Mouse (Mus musculus) neural tube, embryonic 13.5 days (tissue): ENCODE measurements around the gene H3f3b. TPM values are rescaled to one million over a fixed set of nuclear protein-coding genes. Genes with fewer than 3 reads are reported as not detected.

ENCODE experiments used
- ATAC-seq: fragments of 200-750 bp; cut with Nextera tagmentation; 2 replicates; pipeline ENCODE4 v1.8.0; 2017; ENCODE audit warnings: low read depth, mild to moderate bottlenecking, moderate TSS enrichment, moderate library complexity
- H3K27ac ChIP-seq: fragments of 300-500 bp; sonication (generic); replicated peaks from 2 replicates; pipeline ENCODE4 v1.5.1; 2015; ENCODE audit warnings: moderate library complexity, mild to moderate bottlenecking, inconsistent platforms
- H3K27me3 ChIP-seq: fragments of 300-500 bp; sonication (generic); 2 replicates; pipeline ENCODE4 v1.6.1; 2015; ENCODE audit warnings: mild to moderate bottlenecking, inconsistent platforms
- H3K36me3 ChIP-seq: fragments of 300-500 bp; sonication (generic); 2 replicates; pipeline ENCODE4 v1.6.1; 2015; ENCODE audit warnings: mild to moderate bottlenecking, inconsistent platforms
- H3K4me1 ChIP-seq: fragments of 300-500 bp; sonication (generic); replicated peaks from 2 replicates; pipeline ENCODE4 v1.6.1; 2015; ENCODE audit warnings: inconsistent platforms
- H3K4me2 ChIP-seq: fragments of 300-500 bp; sonication (generic); 2 replicates; pipeline ENCODE4 v1.6.1; 2015; ENCODE audit warnings: inconsistent platforms, mild to moderate bottlenecking, moderate library complexity
- H3K4me3 ChIP-seq: fragments of 300-500 bp; sonication (generic); 2 replicates; pipeline ENCODE4 v1.5.1; 2015; ENCODE audit warnings: mild to moderate bottlenecking, inconsistent platforms
- H3K9ac ChIP-seq: fragments of 300-500 bp; sonication (generic); 2 replicates; pipeline ENCODE4 v1.6.1; 2015; ENCODE audit warnings: moderate library complexity, mild to moderate bottlenecking, inconsistent platforms
- H3K9me3 ChIP-seq: fragments of 300-500 bp; sonication (generic); 2 replicates; pipeline ENCODE4 v1.6.1; 2016; ENCODE audit warnings: inconsistent platforms
- WGBS: fragments of 180-500 bp; shearing (Covaris S2); methylation state at CpG from one replicate; pipeline ENCODE4 v1.1.7; 2015; 5-methylcytosine and 5-hydroxymethylcytosine counted together
- polyA plus RNA-seq: library from polyadenylated mRNA; unstranded; fragments of >200 nt; fragmentation: Nextera tagmentation; extraction: Ambion mirVana; gene quantifications from 2 replicates; pipeline ENCODE4 v1.2.1, GENCODE M21; 2015

The H3f3b gene
- polyA plus RNA-seq, 1 experiment from 2014 or later = 2,165 TPM

GRCm38 (mm10) chr11:116004840-116005700, 22.7 kb downstream of the H3f3b start:
- peaks cover 14% of the 10 kb centered on the region; the same call in 1 of the 2 replicates for H3K36me3 ChIP-seq
- H3K4me1 ChIP-seq = peaks cover 18% of the 10 kb centered on the region
- H3K4me3 ChIP-seq = peak overlapping the region; percentile 31
- WGBS = 6% methylated on average over 53 of the region's 54 CpGs
- ATAC-seq = peak; percentile 55
- peak overlapping the region; percentile 64 for H3K9ac ChIP-seq
- no peaks in the 10 kb centered on the region for H3K9me3 ChIP-seq
- peaks cover 3% of the 10 kb centered on the region; the same call in 1 of the 2 replicates for H3K27me3 ChIP-seq
- peak overlapping the region; percentile 59 for H3K4me2 ChIP-seq
- H3K27ac ChIP-seq = peak overlapping the region; percentile 28; the same call in 1 of the 2 replicates

DNA sequence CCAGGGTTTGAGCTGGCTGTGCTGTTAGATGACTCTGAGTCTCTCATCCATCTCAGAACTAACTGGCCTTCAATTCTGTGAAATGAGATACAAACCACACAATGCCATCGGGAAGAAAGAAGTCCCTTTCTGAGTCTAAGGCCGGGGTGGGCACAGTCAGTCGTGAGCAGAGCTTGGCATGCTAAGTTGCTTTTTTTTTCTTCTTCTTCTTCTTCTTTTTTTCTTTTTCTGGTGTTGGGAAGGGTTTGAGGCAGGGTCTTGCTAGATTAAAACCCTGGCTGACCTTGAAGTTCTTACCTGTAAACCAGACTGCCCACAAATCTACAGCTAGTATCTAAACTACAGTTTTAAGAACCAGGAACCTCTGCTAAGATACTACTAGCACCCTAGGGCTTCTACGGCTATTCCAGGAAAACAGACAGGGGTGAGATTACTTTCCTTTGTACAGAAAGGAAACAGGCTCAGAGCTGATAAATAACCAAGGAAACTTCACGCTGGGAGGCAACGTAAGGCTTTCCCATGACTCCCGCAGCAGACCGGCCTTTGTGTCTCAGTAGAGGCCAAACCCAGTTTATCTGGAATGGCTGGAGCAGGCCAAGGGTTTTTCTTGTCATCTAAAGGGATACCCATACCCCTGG, 23.5 kb downstream of the H3f3b start:
- Histone ChIP-seq H3K27me3 (peaks cover 7% of the 10 kb centered on the region), H3K9me3 (no peaks in the 10 kb centered on the region), H3K9ac (peak overlapping the region; percentile 64), H3K27ac (0 out of 2 replicates have a peak overlapping the region, but pooled peaks have one; percentile 23), H3K4me1 (peaks cover 23% of the 10 kb centered on the region), H3K4me3 (peak overlapping the region; percentile 31), H3K4me2 (peak overlapping the region; percentile 59), H3K36me3 (peaks cover 14% of the 10 kb centered on the region; the same call in 1 of the 2 replicates)
- no peak for ATAC-seq
- WGBS = 33% methylated on average over 8 of the region's 8 CpGs

- peaks cover 23% of the 10 kb centered on the region for H3K4me1 ChIP-seq
- H3K9ac ChIP-seq = no peak overlapping the region
- no peak for ATAC-seq
- H3K4me3 ChIP-seq = no peak overlapping the region
- H3K36me3 ChIP-seq = 0 out of 2 replicates have a peak, but pooled peaks cover 8% of the 10 kb centered on the region
- H3K4me2 ChIP-seq = no peak overlapping the region
- peaks cover 7% of the 10 kb centered on the region for H3K27me3 ChIP-seq
- WGBS = 88% methylated on average over 3 of the region's 3 CpGs
- no peak overlapping the region for H3K27ac ChIP-seq
- no peaks in the 10 kb centered on the region for H3K9me3 ChIP-seq
Observed at GRCm38 (mm10) chr11:116002894-116003293, 24.9 kb downstream of the H3f3b start.

- ATAC-seq = no peak
- no peak overlapping the region for H3K9ac ChIP-seq
- H3K4me3 ChIP-seq = no peak overlapping the region
- 72% methylated on average over 6 of the region's 6 CpGs for WGBS
- no peak overlapping the region for H3K27ac ChIP-seq
- peaks cover 23% of the 10 kb centered on the region for H3K4me1 ChIP-seq
- H3K4me2 ChIP-seq = no peak overlapping the region
- no peaks in the 10 kb centered on the region for H3K36me3 ChIP-seq
- no peaks in the 10 kb centered on the region for H3K9me3 ChIP-seq
- peaks cover 7% of the 10 kb centered on the region for H3K27me3 ChIP-seq
Observed at GRCm38 (mm10) chr11:116001725-116002124, 26.0 kb downstream of the H3f3b start.

DNA sequence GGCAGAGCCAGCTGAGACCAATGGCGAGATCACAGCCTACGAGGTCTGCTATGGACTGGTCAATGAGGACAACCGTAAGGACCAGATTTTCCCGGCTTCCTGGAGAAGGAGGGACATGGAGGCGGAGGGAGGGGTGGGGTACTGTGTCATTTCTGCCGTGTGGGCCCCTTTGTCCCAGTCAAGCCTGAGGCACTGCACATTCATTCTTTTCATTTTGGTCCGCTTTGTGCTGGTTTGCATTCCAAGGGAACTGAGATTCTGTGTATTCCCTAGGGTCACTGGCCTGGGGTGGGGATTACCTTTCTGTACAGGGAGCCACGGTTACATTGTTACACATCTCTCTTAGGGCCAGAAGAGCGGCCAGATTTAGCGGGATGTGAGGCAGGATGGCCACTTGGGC, 27.2 kb downstream of the H3f3b start:
- Histone ChIP-seq H3K27me3 (peaks cover 7% of the 10 kb centered on the region), H3K36me3 (no peaks in the 10 kb centered on the region), H3K4me3 (no peak overlapping the region), H3K4me2 (no peak overlapping the region), H3K4me1 (peaks cover 18% of the 10 kb centered on the region), H3K9me3 (no peaks in the 10 kb centered on the region), H3K27ac (no peak overlapping the region), H3K9ac (no peak overlapping the region)
- WGBS = 34% methylated on average over 10 of the region's 10 CpGs
- ATAC-seq = no peak

- no peak for ATAC-seq
- Histone ChIP-seq H3K4me1 (peaks cover 8% of the 10 kb centered on the region), H3K4me2 (peak overlapping the region; percentile 26; the same call in 1 of the 2 replicates), H3K9me3 (no peaks in the 10 kb centered on the region), H3K4me3 (no peak overlapping the region), H3K27me3 (peaks cover 7% of the 10 kb centered on the region), H3K9ac (peak overlapping the region; percentile 34; the same call in 1 of the 2 replicates), H3K36me3 (no peaks in the 10 kb centered on the region), H3K27ac (no peak overlapping the region)
- WGBS = 16% methylated on average over 14 of the region's 14 CpGs
Observed at GRCm38 (mm10) chr11:115999538-116000143, 28.1 kb downstream of the H3f3b start.

DNA sequence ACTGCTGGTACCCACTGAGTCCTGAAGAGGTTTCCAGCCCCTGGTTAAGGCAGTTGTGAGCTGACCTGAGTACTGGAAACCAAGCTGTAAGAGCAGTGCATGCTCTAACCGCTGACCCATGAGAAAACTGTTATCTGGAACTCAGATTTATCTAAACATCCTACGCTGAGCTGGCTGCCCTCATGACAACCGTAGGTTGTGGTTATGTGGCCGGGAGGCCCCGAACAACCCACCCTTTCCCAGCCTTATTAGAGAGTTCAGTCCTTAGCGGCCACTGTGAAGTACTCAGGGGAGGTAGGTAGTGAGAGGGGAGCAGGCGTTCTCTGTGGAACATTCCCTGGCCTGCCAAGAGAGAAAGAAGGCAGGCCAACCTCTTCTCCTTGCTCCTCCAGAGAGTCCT, 28.7 kb downstream of the H3f3b start:
- ATAC-seq = no peak
- peaks cover 5% of the 10 kb centered on the region for H3K4me1 ChIP-seq
- no peaks in the 10 kb centered on the region for H3K36me3 ChIP-seq
- H3K27ac ChIP-seq = no peak overlapping the region
- peaks cover 7% of the 10 kb centered on the region for H3K27me3 ChIP-seq
- 84% methylated on average over 7 of the region's 7 CpGs for WGBS
- no peaks in the 10 kb centered on the region for H3K9me3 ChIP-seq
- H3K9ac ChIP-seq = no peak overlapping the region
- H3K4me3 ChIP-seq = no peak overlapping the region
- H3K4me2 ChIP-seq = no peak overlapping the region

DNA sequence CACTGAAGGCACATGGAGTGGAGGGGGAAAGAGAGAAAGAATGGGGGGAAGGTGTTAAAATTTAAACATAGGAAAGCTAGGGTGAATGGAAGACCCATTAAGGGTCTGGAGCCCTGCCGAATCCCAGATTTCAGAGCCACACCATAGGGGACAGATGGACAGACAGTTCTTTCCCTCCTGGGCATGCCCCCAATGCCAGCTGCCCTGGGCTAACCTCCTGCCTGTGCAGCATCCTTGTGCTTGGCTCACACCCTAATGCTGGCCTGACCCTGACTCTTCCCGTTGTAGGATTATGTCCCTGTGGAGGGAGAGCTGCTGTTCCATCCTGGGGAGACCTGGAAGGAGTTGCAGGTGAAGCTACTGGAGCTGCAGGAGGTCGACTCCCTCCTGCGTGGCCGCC, 30.1 kb downstream of the H3f3b start:
- Histone ChIP-seq H3K36me3 (no peaks in the 10 kb centered on the region), H3K4me2 (no peak overlapping the region), H3K4me1 (peaks cover 5% of the 10 kb centered on the region), H3K27ac (no peak overlapping the region), H3K9ac (no peak overlapping the region), H3K4me3 (no peak overlapping the region), H3K9me3 (no peaks in the 10 kb centered on the region), H3K27me3 (peaks cover 11% of the 10 kb centered on the region)
- 76% methylated on average over 5 of the region's 5 CpGs for WGBS
- ATAC-seq = no peak

- Histone ChIP-seq H3K4me2 (no peak overlapping the region), H3K9me3 (no peaks in the 10 kb centered on the region), H3K27ac (no peak overlapping the region), H3K4me3 (no peak overlapping the region), H3K9ac (no peak overlapping the region), H3K36me3 (no peaks in the 10 kb centered on the region), H3K27me3 (peaks cover 11% of the 10 kb centered on the region), H3K4me1 (peaks cover 5% of the 10 kb centered on the region)
- 77% methylated on average over 4 of the region's 4 CpGs for WGBS
- ATAC-seq = no peak
Observed at GRCm38 (mm10) chr11:115997047-115997446, 30.7 kb downstream of the H3f3b start.

DNA sequence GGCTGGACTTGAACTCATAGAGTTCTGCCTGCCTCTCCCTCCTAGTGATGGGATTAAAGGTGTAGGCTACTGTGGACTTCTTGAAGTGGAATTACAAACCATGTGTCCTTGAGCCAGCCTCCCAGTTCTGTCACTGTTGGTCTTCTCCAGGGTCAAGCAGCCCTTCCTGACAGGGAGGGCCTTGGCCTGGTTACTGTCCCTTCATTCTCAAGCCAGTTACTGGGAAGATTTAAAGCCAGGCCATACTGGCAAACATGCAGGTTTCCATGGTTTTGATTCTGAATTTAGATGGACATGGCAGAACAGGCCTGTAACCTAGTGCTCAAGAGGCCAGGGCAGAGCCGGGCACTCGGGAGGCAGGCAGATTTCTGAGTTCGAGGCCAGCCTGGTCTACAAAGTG, 32.5 kb downstream of the H3f3b start:
- ATAC-seq = no peak
- no peak overlapping the region for H3K27ac ChIP-seq
- peaks cover 9% of the 10 kb centered on the region for H3K27me3 ChIP-seq
- H3K36me3 ChIP-seq = no peaks in the 10 kb centered on the region
- no peak overlapping the region for H3K4me2 ChIP-seq
- no peak overlapping the region for H3K9ac ChIP-seq
- 92% methylated on average over 3 of the region's 3 CpGs for WGBS
- no peak overlapping the region for H3K4me3 ChIP-seq
- peaks cover 5% of the 10 kb centered on the region for H3K4me1 ChIP-seq
- H3K9me3 ChIP-seq = no peaks in the 10 kb centered on the region

DNA sequence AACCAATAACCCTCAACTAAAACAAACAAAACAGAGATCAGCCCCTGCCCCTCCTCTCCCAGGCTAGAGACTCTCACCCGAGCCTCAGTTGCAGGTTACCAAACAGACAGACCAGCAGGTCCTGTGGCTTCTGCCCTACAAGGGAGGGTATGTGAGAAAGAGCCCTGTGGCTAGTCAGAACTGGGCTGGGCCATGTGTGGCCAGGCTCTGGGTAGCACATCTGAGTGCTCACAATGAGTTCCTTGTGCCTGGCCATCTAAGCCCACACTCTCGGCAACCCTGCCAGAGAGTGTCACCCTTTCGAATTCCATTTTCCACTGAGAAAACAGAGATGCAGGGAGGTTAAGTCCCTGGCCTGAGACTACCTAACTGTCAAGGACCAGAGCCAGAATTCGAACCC, 35.7 kb downstream of the H3f3b start:
- no peak overlapping the region for H3K4me3 ChIP-seq
- WGBS = 61% methylated on average over 4 of the region's 4 CpGs

DNA sequence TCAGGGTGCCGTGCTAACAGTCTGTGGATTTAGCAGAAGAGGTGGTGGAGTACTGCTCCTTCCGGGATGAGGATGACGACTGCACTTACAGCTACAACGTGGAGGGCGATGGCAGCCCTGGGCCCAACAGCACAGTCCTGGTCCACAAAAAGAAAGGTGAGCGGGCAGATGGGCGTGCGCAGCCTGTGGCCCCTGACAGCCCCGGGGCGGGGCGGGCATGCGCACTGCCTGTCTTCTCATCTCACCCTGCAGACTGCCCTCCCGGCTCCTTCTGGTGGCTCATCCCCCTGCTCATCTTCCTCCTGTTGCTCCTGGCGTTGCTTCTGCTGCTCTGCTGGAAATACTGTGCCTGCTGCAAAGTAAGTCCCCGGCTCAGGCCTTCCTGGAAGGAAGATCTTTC, 38.1 kb downstream of the H3f3b start:
- H3K27ac ChIP-seq = no peak overlapping the region
- no peaks in the 10 kb centered on the region for H3K9me3 ChIP-seq
- H3K36me3 ChIP-seq = no peaks in the 10 kb centered on the region
- H3K9ac ChIP-seq = no peak overlapping the region
- H3K4me1 ChIP-seq = no peaks in the 10 kb centered on the region
- no peak for ATAC-seq
- peaks cover 7% of the 10 kb centered on the region; the same call in 1 of the 2 replicates for H3K27me3 ChIP-seq
- 0 out of 2 replicates have a peak overlapping the region, but pooled peaks have one; percentile 12 for H3K4me3 ChIP-seq
- 24% methylated on average over 15 of the region's 15 CpGs for WGBS
- H3K4me2 ChIP-seq = no peak overlapping the region

More for the DNA sequence above, 35.7 kb downstream of the H3f3b start:
- H3K4me2 ChIP-seq = no peak overlapping the region
- H3K9ac ChIP-seq = no peak overlapping the region
- H3K4me1 ChIP-seq = no peaks in the 10 kb centered on the region
- peaks cover 7% of the 10 kb centered on the region; the same call in 1 of the 2 replicates for H3K27me3 ChIP-seq
- H3K36me3 ChIP-seq = no peaks in the 10 kb centered on the region
- H3K27ac ChIP-seq = no peak overlapping the region
- ATAC-seq = no peak
- H3K9me3 ChIP-seq = no peaks in the 10 kb centered on the region
